12 mouse cellular contexts compared by ENCODE assay signal in genomic region chr1:37386448-37386971, GRCm38 (mm10). TPM values are rescaled to one million over a fixed set of nuclear protein-coding genes. Genes with fewer than 3 reads are reported as not detected.
A peak's percentile ranks its signal among the peaks of the same experiment; 100 is the strongest.
DNase-seq lines count a peak whose midpoint lies in the region; ATAC-seq and TF ChIP-seq lines count a peak whose summit lies in the region.
"Had no signal": no experiment of that assay in that cellular context is flagged by ENCODE, and none has a peak within 500 bp of the region (broad histone marks: within the 10 kb centered on the region; RNA-seq: fewer than 3 reads in every experiment).

No protein-coding gene starts in this region.

- no peak for TF ChIP-seq CTCF in heart, adult 2 months (IDR thresholded peaks at IDR 0.05)
- TF ChIP-seq CTCF in stomach, postnatal 0 days (IDR thresholded peaks at IDR 0.05; ENCODE audit: low read depth) = no peak

- intact Hi-C loops in heart, adult 2 months (cut with DNase I) = loop anchor here (5.0 kb wide), 1 partner anchor 44 kb away; no protein-coding TSS in a partner anchor
- intact Hi-C loops in left cerebral cortex, postnatal 36 days (cut with DNase I) = no loop called here

- WGBS in heart, adult 2 months = 25% methylated on average over 7 of the region's 7 CpGs
- WGBS in heart, embryonic 12.5 days = 25% methylated on average over 7 of the region's 7 CpGs
- 58% methylated on average over 7 of the region's 7 CpGs for WGBS in stomach, postnatal 0 days

- ATAC-seq in heart, embryonic 12.5 days (ENCODE audit: insufficient number of reproducible peaks, low FRiP score) = peak; percentile 70
- peak; percentile 51; the same call in 1 of the 2 replicates for ATAC-seq in stomach, postnatal 0 days (ENCODE audit: low FRiP score, low TSS enrichment)
- ATAC-seq: forebrain, embryonic 15.5 days had no signal

- DNase-seq in heart, adult 2 months = peak in 1 of 2 experiments; percentile 30
- no peak for DNase-seq in heart, adult 11 months
- DNase-seq in cerebellum, adult 8-10 months = peak; percentile 41
- DNase-seq in stomach, postnatal 0 days (ENCODE audit: low spot score) = no peak
- DNase-seq in retina, embryonic 14.5 days (ENCODE audit: low spot score) = no peak
- no peak for DNase-seq in left cerebral cortex, postnatal 36 days (ENCODE audit: low spot score in 2 of 2)
- DNase-seq: adrenal gland, postnatal 25 days; lung, adult 18-20 months; right cerebral cortex, postnatal 14 days had no signal

- no peaks in the 10 kb centered on the region for H3K27me3 ChIP-seq in heart, adult 2 months (ENCODE audit: control insufficient read depth, insufficient read depth, low read length)
- H3K27me3 ChIP-seq in heart, embryonic 12.5 days (replicated peaks) = no peaks in the 10 kb centered on the region
- no peaks in the 10 kb centered on the region for H3K27me3 ChIP-seq in stomach, postnatal 0 days (ENCODE audit: control insufficient read depth, insufficient read depth, low read length)
- H3K27me3 ChIP-seq: forebrain, embryonic 15.5 days; limb, embryonic 13.5 days had no signal

- TF ChIP-seq EP300 in heart, adult 2 months (IDR thresholded peaks at IDR 0.05; ENCODE audit: insufficient read depth, low read depth, low read length) = no peak
- TF ChIP-seq EP300 in stomach, postnatal 0 days (optimal IDR thresholded peaks at IDR 0.05) = no peak

- no peak overlapping the region for H3K4me2 ChIP-seq in heart, embryonic 12.5 days
- H3K4me2 ChIP-seq in stomach, postnatal 0 days (replicated peaks; ENCODE audit: low read depth) = no peak overlapping the region
- H3K4me2 ChIP-seq: forebrain, embryonic 15.5 days; limb, embryonic 13.5 days had no signal

- no peak for TF ChIP-seq POLR2A in heart, adult 2 months (IDR thresholded peaks at IDR 0.05; ENCODE audit: insufficient read depth, low read depth, low read length)

- H3K27ac ChIP-seq in heart, adult 2 months = peak overlapping the region; percentile 70
- peak overlapping the region; percentile 88 for H3K27ac ChIP-seq in heart, embryonic 12.5 days (ENCODE audit: poor library complexity, severe bottlenecking)
- peak overlapping the region; percentile 82 for H3K27ac ChIP-seq in stomach, postnatal 0 days (replicated peaks)
- H3K27ac ChIP-seq: forebrain, embryonic 15.5 days; limb, embryonic 13.5 days had no signal

- H3K36me3 ChIP-seq in heart, adult 2 months (ENCODE audit: control insufficient read depth, insufficient read depth, low read length) = no peaks in the 10 kb centered on the region
- peaks cover 20% of the 10 kb centered on the region for H3K36me3 ChIP-seq in heart, embryonic 12.5 days
- peaks cover 3% of the 10 kb centered on the region for H3K36me3 ChIP-seq in stomach, postnatal 0 days (ENCODE audit: control insufficient read depth, insufficient read depth, low read length)

- no peaks in the 10 kb centered on the region for H3K9me3 ChIP-seq in heart, embryonic 12.5 days (replicated peaks)
- no peaks in the 10 kb centered on the region for H3K9me3 ChIP-seq in stomach, postnatal 0 days (ENCODE audit: control insufficient read depth, low read length)
- H3K9me3 ChIP-seq: forebrain, embryonic 15.5 days; limb, embryonic 13.5 days had no signal

- H3K79me2 ChIP-seq in heart, adult 2 months (replicated peaks; ENCODE audit: control insufficient read depth, insufficient read depth, low read length) = no peaks in the 10 kb centered on the region

- H3K4me1 ChIP-seq in heart, adult 2 months (ENCODE audit: control insufficient read depth, insufficient read depth, low read length) = peaks cover 5% of the 10 kb centered on the region
- peaks cover 51% of the 10 kb centered on the region for H3K4me1 ChIP-seq in heart, embryonic 12.5 days (replicated peaks)
- H3K4me1 ChIP-seq in stomach, postnatal 0 days (replicated peaks; ENCODE audit: control insufficient read depth, insufficient read depth) = no peaks in the 10 kb centered on the region
- H3K4me1 ChIP-seq: forebrain, embryonic 15.5 days; limb, embryonic 13.5 days had no signal

- no peak overlapping the region for H3K9ac ChIP-seq in heart, adult 2 months (ENCODE audit: low read depth, low read length)
- no peak overlapping the region for H3K9ac ChIP-seq in heart, embryonic 12.5 days
- no peak overlapping the region for H3K9ac ChIP-seq in stomach, postnatal 0 days (ENCODE audit: low read length)
- H3K9ac ChIP-seq: forebrain, embryonic 15.5 days; limb, embryonic 13.5 days had no signal

- H3K4me3 ChIP-seq in heart, adult 2 months = no peak overlapping the region
- no peak overlapping the region for H3K4me3 ChIP-seq in heart, embryonic 12.5 days
- no peak overlapping the region for H3K4me3 ChIP-seq in stomach, postnatal 0 days (ENCODE audit: low read depth, low read length)
- H3K4me3 ChIP-seq: forebrain, embryonic 15.5 days; limb, embryonic 13.5 days had no signal

RNA-seq across cellular contexts. Expression of gene Coa5, which starts 43.4 kb away (rescaled TPM):
- 100 to 1,000 TPM in 1 of 2 experiments, 10 to 100 TPM in 1; 97.3 to 106 TPM for total RNA-seq in heart, adult 2 months (2021)
- 100 and 178 TPM in 2 replicates for polyA plus RNA-seq in heart, adult 2 months (2012; rRNA removed)
- polyA plus RNA-seq in heart, embryonic 12.5 days (2016; fragmentation: Nextera tagmentation; extraction: Ambion mirVana) = 74.4 and 75.4 TPM in 2 replicates
- 24.1 and 25.8 TPM in 2 replicates for polyA plus RNA-seq in stomach, postnatal 0 days (2015; fragmentation: Nextera tagmentation; extraction: Ambion mirVana)
- 10 to 100 TPM; 61.5 to 63.4 TPM for total RNA-seq in left cerebral cortex, postnatal 36 days (2021)

RNA-seq across cellular contexts. Expression of gene Unc50, which starts 43.4 kb away (rescaled TPM):
- 10 to 100 TPM; 32.0 to 33.6 TPM for total RNA-seq in heart, adult 2 months (2021)
- 25.6 and 58.9 TPM in 2 replicates for polyA plus RNA-seq in heart, adult 2 months (2012; rRNA removed)
- 80.3 and 81.9 TPM in 2 replicates for polyA plus RNA-seq in heart, embryonic 12.5 days (2016; fragmentation: Nextera tagmentation; extraction: Ambion mirVana)
- 131 and 141 TPM in 2 replicates for polyA plus RNA-seq in stomach, postnatal 0 days (2015; fragmentation: Nextera tagmentation; extraction: Ambion mirVana)
- 10 to 100 TPM; 51.4 to 61.1 TPM for total RNA-seq in left cerebral cortex, postnatal 36 days (2021)
